Mouse (Mus musculus) midbrain, embryonic 14.5 days (tissue): Measurements from ENCODE around the gene Hif3a. TPM values are rescaled to one million over a fixed set of nuclear protein-coding genes. Genes with fewer than 3 reads are reported as not detected.

Experiments used
- ATAC-seq: fragments of 200-750 bp; cut with Nextera tagmentation; 2 replicates; pipeline ENCODE4 v1.8.0; 2017; ENCODE audit warnings: moderate number of reproducible peaks, moderate library complexity; ENCODE audit not compliant: low FRiP score, low TSS enrichment
- DNase-seq: peaks from one replicate; pipeline ENCODE4 v3.0.0-alpha.2; 2015
- H3K27ac ChIP-seq: fragments of 300-500 bp; sonication (generic); replicated peaks from 2 replicates; pipeline ENCODE4 v1.5.1; 2014; ENCODE audit warnings: mild to moderate bottlenecking, low read depth, low read length, moderate library complexity
- H3K27me3 ChIP-seq: fragments of 300-500 bp; sonication (generic); 2 replicates; pipeline ENCODE4 v1.6.1; 2014; ENCODE audit warnings: low read length, control low read depth, mixed read lengths; ENCODE audit not compliant: control insufficient read depth, insufficient read depth
- H3K36me3 ChIP-seq: fragments of 300-500 bp; sonication (generic); 2 replicates; pipeline ENCODE4 v1.6.1; 2014; ENCODE audit warnings: low read length, control low read depth; ENCODE audit not compliant: control insufficient read depth, insufficient read depth
- H3K4me1 ChIP-seq: fragments of 300-500 bp; sonication (generic); 2 replicates; pipeline ENCODE4 v1.6.1; 2014; ENCODE audit warnings: mild to moderate bottlenecking, antibody characterized with exemption, low read length, control low read depth; ENCODE audit not compliant: control insufficient read depth, insufficient read depth
- H3K4me2 ChIP-seq: fragments of 300-500 bp; sonication (generic); 2 replicates; pipeline ENCODE4 v1.6.1; 2014; ENCODE audit warnings: mild to moderate bottlenecking, low read length, moderate library complexity
- H3K4me3 ChIP-seq: fragments of 300-500 bp; sonication (generic); replicated peaks from 2 replicates; pipeline ENCODE4 v1.5.1; 2014; ENCODE audit warnings: low read depth, low read length
- H3K9ac ChIP-seq: fragments of 300-500 bp; sonication (generic); replicated peaks from 2 replicates; pipeline ENCODE4 v1.6.1; 2014; ENCODE audit warnings: mild to moderate bottlenecking, low read length, moderate library complexity
- H3K9me3 ChIP-seq: fragments of 300-500 bp; sonication (generic); 2 replicates; pipeline ENCODE4 v1.6.1; 2016; ENCODE audit warnings: low read length, control low read depth, mixed read lengths; ENCODE audit not compliant: control insufficient read depth
- WGBS: fragments of 180-500 bp; shearing (Covaris S2); extraction: QIAGEN DNeasy Blood & Tissue Kit; methylation state at CpG from one replicate; pipeline ENCODE4 v1.1.7; 2014; 5-methylcytosine and 5-hydroxymethylcytosine counted together
- polyA plus RNA-seq: library from polyadenylated mRNA; unstranded; fragments of >200 nt; fragmentation: Nextera tagmentation; extraction: Ambion mirVana; gene quantifications from 2 replicates; pipeline ENCODE4 v1.2.1, GENCODE M21; 2014

Hif3a gene
- polyA plus RNA-seq, 1 experiment from 2014 or later: 4.6 TPM

DNA sequence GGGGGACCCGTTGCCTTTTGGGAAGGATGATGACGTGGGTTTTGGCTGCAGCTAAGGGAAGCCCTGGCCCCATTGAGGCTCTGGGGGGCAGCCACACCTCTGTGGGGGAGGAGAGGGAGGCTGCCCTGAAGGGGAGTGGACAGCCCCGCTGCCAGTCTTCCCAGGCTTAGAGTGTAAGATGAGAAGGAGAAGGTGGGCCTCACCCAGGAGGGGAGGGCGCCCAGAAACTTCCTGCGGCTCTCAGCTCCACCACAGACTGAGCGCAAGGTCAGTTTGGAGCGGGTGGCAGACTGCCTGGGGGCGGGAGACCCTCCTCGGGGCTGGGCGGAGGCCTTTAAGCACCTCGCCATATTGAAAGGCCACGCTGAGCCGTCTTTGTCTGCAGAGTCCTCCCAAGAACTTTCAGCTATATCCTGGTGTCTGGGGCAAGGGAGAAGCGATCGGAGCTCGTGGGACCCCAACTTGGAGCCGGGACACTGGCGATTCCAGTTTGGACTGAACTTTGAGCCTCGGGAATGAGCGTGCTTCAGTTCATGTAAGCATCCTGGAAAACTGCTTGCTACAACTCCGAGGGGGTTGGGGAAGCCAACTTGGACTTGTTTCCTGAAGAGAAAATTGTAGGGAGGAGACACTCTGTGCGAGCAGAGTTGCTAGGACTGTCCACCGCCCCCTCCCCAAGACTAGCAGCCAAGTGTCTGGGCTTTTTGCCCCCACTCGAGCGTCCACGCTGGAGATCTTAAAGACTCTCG, 68.4 kb downstream of the Hif3a start:
- WGBS: 3% methylated on average over 27 of the region's 27 CpGs
- DNase-seq: peak; percentile 54
- Histone ChIP-seq H3K4me1 (peaks cover 27% of the 10 kb centered on the region), H3K4me3 (peak overlapping the region; percentile 33), H3K9me3 (no peaks in the 10 kb centered on the region), H3K27ac (0 out of 2 replicates have a peak overlapping the region, but pooled peaks have one; percentile 41), H3K4me2 (peak overlapping the region; percentile 49), H3K36me3 (no peaks in the 10 kb centered on the region), H3K9ac (peak overlapping the region; percentile 45), H3K27me3 (no peaks in the 10 kb centered on the region)
- peak; percentile 56 for ATAC-seq

DNA sequence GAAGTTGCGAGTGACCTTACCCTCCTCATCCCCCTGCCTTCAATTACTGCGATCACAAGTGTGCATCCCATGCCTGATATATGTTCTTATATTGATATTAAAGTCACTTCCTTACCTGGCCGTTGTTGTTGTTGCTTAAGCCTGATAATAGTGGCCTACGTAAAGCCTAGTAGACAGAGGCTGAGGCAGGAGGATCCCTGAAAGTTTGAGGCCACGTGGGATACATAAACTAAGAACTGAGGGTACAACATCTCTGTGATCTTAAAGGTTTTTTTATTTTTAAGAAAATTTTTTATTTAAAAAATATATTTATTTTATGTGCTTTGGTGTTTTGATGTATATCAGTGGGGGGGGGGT, 69.8 kb downstream of the Hif3a start, which contains the start of gene Ccdc8:
TSS of gene Ccdc8 (plus strand) at position 258 of the 357 bp plus-strand sequence.
- Histone ChIP-seq H3K9ac (peak within 1 kb of the TSS; percentile 45), H3K4me1 (peaks cover 32% of the 10 kb centered on the region), H3K4me2 (peak within 1 kb of the TSS; percentile 49), H3K36me3 (no peaks in the 10 kb centered on the region), H3K27me3 (no peaks in the 10 kb centered on the region), H3K4me3 (peak within 1 kb of the TSS; percentile 33; the same call in 1 of the 2 replicates), H3K27ac (peak within 1 kb of the TSS; percentile 67), H3K9me3 (no peaks in the 10 kb centered on the region)
- DNase-seq (no peak), ATAC-seq (no peak)
- 95% methylated on average over 5 of the region's 5 CpGs for WGBS

DNA sequence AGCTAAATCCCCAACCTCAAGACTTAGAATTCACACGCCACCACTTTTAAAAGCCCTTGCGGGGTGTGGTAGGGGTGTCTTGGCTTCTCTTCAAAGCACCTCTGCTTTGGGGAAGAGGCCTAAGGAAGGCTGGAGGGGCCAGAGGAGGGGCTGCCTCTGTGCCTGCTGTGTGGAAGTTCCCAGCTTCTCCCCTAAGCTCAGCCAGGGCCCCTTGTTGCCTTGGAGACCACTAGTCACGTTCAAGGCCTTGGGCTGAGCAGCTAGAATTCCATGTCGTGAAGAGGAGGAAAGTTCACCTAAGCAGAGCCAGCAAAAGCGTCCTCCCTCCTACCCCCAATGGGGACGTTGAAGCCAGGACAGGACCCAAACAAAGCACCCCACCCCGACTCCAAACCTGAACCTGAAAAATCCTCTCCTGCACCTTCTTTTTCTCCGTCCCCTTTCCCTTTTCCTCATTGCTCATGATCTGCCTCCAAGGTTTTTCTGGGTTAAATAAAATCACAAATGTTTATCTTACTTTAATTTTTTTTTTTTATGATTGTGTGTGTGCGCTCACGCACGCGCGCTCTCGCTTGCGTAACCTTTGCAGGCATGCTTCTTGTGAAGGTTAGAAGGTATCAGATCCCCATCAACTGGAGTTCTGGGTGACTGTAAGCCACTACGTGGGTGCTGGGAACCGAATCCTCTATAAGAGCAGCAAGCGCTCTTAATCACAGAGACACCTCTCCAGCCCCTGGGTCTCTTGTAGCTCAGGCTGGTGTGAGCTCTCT, 70.4 kb downstream of the Hif3a start:
- ATAC-seq (peak; percentile 37; the same call in 1 of the 2 replicates), DNase-seq (peak; percentile 82)
- H3K36me3 ChIP-seq: no peaks in the 10 kb centered on the region
- H3K27me3 ChIP-seq: no peaks in the 10 kb centered on the region
- 51% methylated on average over 18 of the region's 18 CpGs for WGBS
- no peak overlapping the region for H3K9ac ChIP-seq
- H3K4me2 ChIP-seq: peak overlapping the region; percentile 30
- H3K9me3 ChIP-seq: no peaks in the 10 kb centered on the region
- H3K4me3 ChIP-seq: no peak overlapping the region
- H3K4me1 ChIP-seq: peaks cover 37% of the 10 kb centered on the region
- H3K27ac ChIP-seq: peak overlapping the region; percentile 67

DNA sequence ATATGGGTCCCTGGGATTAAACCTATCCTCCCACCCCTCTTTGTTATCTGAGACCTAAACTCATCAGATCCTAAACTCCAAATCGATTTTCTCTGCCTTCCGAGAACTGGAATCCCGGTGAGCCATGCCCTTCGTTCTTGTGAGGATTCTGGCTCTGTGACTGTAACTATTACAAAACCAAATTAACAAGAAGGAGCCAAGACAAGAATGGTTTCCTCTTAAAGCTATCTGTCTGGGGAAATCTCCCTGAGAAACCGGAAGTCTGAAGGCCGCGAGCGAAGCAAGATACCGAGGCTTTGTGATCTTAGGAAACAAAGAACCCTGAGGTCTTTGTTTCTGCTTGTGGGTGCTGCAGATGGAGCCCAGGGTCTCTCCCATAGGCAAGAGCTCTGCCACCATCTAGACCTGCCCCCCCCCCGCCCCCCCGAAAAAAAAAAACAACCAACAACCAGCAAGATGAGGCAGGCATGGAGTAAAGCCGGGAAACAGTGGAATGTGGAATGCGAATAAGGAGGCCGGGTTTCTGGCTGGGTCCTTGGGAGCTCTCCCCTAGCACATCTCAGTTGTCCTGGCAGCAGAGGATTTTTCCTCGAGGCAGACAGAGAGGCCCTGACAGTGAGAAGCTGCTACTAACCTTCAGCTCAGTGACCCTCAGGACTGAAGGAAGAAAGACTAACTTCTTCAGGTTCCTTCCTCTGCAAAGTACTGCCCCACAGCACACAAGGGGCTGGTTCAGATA, 72.1 kb downstream of the Hif3a start:
- Histone ChIP-seq H3K36me3 (no peaks in the 10 kb centered on the region), H3K4me2 (peak overlapping the region; percentile 22; the same call in 1 of the 2 replicates), H3K4me1 (peaks cover 37% of the 10 kb centered on the region), H3K9ac (no peak overlapping the region; the same call in 1 of the 2 replicates), H3K9me3 (no peaks in the 10 kb centered on the region), H3K4me3 (no peak overlapping the region), H3K27me3 (no peaks in the 10 kb centered on the region), H3K27ac (peak overlapping the region; percentile 58)
- WGBS: 21% methylated on average over 15 of the region's 15 CpGs
- no peak for ATAC-seq
- DNase-seq: peak; percentile 53

DNA sequence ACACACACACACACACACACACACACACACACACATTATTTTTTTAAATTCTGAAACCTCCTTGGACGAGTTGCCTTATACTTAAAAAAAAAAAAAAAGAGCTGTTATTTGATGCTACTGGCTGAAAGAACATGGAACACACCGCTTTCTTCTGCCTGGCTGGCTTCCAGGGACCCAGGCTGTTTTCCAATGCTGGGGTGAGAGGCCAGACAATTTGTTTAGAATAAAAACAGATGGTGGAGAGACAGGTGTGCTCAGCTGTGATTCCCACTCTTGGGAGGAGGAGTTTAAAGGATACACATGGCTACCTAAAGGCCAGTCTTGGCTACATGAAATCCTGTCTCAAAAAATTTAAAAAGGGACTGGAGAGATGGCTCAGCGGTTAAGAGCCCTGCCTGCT, 73.8 kb downstream of the Hif3a start:
- H3K27me3 ChIP-seq: no peaks in the 10 kb centered on the region
- WGBS: 44% methylated on average over 3 of the region's 3 CpGs
- peak overlapping the region; percentile 89 for H3K27ac ChIP-seq
- peaks cover 32% of the 10 kb centered on the region for H3K4me1 ChIP-seq
- no peaks in the 10 kb centered on the region for H3K36me3 ChIP-seq
- H3K9ac ChIP-seq: no peak overlapping the region
- H3K9me3 ChIP-seq: no peaks in the 10 kb centered on the region
- DNase-seq: peak; percentile 65
- no peak for ATAC-seq
- H3K4me3 ChIP-seq: no peak overlapping the region
- peak overlapping the region; percentile 33; the same call in 1 of the 2 replicates for H3K4me2 ChIP-seq

DNA sequence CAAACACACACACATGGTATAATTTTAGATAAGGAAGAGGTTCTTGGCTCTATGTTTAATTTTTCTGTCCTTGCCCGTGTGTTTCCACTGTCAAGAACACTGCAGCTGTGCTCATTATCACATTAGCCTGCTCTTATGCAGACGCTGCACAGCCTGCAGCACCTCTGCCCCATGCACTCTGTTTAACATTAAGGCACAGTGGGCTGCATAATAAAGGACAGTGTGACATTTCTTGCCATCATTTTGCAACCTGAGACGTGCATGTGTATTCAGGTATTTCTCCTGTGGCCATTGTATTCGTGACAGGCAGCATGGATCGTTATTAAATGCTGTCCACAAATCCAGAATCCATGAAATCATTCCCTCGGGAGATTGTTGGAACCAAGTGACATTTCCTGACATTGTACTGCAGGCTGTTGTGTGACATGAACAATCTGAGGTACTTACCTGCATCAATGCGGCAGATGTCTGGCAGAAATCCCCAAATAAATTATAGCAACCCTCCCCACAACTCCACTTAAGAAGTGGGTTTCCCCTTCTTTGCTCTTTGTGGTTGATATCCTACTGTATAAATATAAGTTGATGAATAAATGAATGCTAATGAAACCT, 74.6 kb downstream of the Hif3a start:
- H3K9me3 ChIP-seq: no peaks in the 10 kb centered on the region
- H3K4me1 ChIP-seq: peaks cover 38% of the 10 kb centered on the region
- no peak overlapping the region for H3K4me3 ChIP-seq
- peak overlapping the region; percentile 34; the same call in 1 of the 2 replicates for H3K9ac ChIP-seq
- peak overlapping the region; percentile 33 for H3K4me2 ChIP-seq
- H3K27ac ChIP-seq: peak overlapping the region; percentile 89
- H3K36me3 ChIP-seq: no peaks in the 10 kb centered on the region
- H3K27me3 ChIP-seq: no peaks in the 10 kb centered on the region
- DNase-seq (peak; percentile 71), ATAC-seq (peak; percentile 51; the same call in 1 of the 2 replicates)
- WGBS: 26% methylated on average over 7 of the region's 7 CpGs

DNA sequence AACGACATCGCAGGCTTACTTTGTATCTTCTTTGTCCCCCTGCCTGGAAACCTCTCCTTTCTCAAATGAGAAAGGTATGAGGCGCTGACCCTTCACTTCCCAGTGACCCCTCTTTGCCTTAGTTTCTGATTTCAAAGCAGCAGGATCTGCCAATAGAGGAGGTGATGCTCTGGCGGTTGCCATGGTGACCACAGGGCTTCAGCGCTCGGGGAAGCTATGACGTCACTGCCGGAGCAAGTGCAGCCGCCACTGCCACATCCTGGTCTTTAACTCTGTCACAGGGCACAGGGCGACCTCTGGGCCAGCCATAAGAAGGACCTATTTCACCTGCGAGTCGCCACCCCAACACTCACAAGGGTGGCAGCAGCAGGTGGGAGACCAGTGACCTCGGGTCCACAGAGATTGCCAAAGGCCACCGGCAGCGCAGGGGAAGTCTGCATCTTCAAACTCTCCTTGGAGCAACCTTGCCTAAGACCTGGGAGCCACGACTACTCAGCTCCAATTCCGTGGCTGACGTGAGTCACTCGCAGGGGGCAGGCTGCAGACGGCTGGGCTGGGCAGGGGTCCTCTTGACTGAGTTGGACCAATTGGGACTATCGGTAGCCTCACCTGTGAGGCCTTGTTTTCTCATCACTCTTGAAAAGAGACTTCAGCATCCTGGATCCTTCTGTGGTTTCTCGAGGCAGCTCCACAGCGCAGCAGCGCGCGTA, 79.2 kb downstream of the Hif3a start, which contains the start of gene Gm42372:
TSS of gene Gm42372 (plus strand) at position 228 of the 710 bp plus-strand sequence.
- Histone ChIP-seq H3K9ac (peak within 1 kb of the TSS; percentile 67), H3K9me3 (no peaks in the 10 kb centered on the region), H3K27me3 (no peaks in the 10 kb centered on the region), H3K4me1 (peaks cover 37% of the 10 kb centered on the region; the same call in 1 of the 2 replicates), H3K36me3 (no peaks in the 10 kb centered on the region), H3K27ac (peak within 1 kb of the TSS; percentile 71), H3K4me3 (peak within 1 kb of the TSS; percentile 45), H3K4me2 (peak within 1 kb of the TSS; percentile 86)
- DNase-seq (peak; percentile 96), ATAC-seq (peak; percentile 82)
- WGBS: 17% methylated on average over 26 of the region's 26 CpGs
